Mouse (Mus musculus) embryo, embryonic 10 days (tissue): ENCODE measurements at regions not wholly inside any gene's neighbourhood (a gene's known extent, or its start where the extent isn't known, plus 50 kb on each side); places are given as distances from the start of the nearest gene placed in this dataset.

Experiments
- DNase-seq: peaks from one replicate; pipeline ENCODE4 v3.0.0-alpha.2; 2015; ENCODE audit warnings: low spot score

DNA sequence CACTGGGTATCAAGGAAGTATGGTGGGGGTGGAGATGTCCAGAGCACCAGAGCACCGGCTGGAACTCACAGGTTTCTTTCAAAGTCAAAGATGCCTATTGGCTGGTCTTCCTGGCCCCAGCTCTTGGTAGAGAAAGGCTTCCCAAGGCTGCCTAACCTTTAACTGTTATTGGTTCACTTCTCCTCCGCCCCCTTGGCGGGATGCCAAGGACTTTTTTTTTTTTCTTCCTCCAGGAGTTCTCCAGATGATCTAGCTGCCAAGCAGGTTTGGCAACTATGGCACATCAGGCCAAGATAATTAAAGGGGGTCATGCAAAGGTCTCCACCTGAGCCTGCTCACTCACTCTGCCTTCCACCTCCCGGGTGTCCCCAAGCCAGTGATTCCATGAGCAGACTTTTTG is 67.5 kb downstream of the Sc5d start:
- DNase-seq = peak; percentile 25

DNA sequence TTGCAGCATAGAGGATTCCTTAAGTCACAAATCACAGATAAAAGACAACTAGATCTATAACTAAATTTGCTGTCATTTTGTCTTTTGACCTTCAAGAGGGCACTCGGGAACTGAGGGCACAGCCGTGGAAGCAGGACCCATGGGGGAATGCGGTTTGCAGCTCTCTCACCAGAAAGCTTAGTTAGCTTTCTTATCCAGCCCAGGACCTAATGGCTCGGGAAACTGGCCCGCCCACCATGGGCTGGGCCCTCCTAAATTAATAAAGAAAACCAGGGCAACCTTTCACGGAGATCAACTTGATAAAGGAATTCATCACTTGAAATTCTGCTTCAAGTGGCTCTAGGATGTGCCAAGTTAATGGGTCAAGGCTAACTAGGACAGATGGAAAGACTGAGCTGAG is 67.9 kb downstream of the Sc5d start:
- no peak for DNase-seq

DNA sequence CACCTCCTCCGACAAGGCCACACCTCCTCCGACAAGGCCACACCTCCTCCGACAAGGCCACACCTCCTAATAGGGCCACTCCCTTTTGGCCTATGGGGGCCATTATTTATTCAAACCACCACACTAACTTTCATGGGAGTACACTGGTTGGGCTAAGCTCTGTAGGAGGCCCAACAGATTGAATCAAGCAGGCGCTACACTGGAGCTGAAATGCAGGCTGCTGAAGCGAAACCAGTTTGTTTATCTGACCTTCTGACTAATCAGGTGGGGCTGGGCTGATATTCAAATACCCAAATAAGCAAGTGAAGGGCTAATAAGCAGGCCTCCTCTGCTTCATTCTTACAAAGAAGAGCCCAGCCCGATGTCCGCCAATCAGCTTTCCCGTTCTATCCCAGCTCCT is 68.4 kb downstream of the Sc5d start:
- DNase-seq = no peak

DNA sequence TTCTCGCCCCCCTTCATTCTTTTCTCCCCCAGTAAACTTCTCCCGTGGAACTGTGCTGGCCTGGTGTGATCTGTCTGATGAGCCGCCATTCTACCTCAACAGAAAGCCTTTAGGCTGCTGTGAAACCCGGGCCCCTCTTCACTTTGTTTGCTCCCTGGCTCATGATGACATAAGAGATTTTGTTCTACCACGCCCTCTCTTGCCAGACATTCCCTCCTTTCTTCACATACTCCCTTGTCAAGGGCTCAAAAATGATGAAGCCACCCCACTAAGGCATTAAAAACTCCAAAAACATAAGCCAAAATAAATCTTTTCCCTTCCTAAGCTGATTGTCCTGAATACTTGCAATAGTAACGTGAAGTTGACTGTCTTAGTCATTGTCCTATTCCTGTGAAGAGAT is 69.1 kb downstream of the Sc5d start:
- DNase-seq = no peak

DNA sequence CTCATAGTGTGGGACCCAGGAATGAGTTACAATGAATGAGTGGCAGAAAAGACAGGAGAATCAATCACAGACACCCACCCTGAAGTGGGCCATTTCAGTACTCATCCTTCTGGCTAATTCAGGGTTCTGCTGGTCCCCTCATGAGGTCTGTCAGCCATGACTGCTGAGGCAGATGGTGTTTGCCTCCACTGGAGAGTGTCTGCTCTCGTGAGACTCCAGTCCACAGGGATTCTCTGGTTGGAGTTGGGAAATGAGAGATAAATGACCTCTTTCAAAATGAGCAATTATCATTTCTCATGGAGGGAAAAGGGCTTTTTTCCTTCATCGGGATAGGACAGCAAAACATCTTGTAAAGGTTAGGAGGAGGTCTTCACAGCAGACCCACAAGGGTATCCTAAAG is 69.9 kb downstream of the Sc5d start:
- DNase-seq = no peak

DNA sequence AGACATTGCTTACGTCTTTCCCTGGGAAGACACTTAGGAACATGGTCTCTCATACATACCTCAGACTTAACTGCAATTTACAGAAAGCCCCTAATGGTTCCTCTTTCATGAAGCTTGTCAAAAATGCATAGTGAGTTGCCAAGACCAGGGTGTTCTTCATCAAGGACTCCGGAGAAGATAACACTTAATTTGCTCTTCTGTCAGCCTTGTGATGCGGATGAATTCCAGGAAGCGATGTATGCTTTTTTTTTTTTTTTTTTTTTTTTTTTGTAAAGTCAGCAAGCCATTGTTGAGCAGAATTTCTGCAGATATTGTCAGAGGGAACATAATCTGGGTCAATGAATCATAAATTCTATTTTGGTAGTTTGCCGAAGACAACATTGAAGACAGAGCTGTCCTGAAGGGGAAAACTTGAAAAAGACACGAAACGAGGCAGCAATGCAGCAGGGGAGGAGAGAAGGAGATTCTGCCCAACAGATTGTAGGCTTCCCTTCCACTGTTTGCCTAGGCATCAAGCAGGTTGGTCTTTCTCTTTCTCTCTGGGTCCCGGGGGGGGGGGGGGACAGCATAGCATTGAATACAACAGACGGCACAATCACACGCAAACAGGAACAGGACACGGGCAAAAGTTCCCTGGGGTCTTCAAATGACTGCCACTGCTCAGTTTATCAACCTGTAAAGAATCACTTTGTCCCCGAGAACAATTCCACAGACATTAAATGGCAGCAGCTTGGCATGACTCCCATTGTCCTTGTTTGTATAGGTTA is 69.1 kb upstream of the Sorl1 start:
- no peak for DNase-seq

DNA sequence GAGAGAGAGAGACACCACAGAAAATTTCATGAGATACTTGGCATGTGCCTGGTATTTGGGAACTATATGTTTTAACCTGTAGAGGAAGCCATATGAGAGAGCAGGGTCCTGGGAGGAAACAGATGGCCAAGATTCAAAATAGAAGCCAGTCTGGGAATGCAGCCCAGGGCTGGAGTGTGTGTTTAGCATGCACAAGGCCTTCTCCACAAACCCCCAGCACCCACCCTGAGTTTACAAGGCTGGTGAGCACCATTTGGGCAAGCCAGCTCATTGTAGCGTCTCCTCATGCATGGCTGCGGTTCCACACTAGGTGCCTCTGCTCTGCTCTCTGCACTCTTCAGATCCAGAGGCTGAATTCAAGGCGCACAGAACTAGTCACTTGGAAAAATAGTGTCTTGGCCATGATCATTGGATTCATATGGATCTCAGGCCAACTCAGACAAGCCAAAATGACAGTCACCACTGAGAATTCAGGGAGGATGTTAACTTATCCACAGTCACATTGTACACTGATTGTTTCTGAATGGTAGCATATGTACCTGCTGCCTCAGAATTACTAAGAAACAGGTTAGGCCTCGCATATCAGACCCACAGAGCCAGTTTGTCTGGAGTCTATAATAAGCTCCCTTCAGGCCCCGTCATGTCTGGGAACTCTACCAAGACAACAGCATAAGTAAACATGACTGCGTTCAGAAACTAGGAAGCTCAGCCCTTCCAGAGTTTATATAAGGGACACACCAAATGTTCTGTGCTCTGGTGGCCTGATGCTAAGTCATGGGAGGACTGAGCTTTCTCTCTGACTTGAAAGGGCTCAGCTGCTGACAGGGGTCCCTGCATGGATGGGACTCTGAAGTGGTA is 63.5 kb upstream of the Sorl1 start:
- no peak for DNase-seq

DNA sequence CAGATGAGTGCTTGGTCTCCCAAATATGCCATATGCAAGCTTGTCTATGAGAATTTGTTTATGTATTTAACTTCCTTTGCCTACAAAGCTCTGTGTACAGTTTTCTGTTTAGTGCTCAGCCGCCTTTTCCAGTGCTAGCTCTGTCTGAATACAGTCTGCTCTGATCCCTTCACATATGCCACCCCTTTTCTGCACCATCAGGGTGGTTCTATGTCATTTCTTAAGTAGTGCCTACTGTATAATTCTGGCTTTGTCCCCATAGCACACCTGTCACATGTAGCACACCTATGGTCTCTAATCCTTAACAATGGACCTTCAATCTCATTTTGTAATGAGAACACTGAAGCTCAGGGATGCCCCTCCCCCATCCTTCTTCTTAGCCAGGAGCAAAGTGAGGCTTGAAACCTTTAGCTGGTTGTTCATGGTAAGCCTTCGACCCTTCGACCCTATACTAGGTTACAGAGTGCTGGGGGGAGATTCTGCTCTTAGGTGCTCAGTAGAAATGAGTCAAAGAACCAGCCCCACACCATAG is 60.1 kb upstream of the Sorl1 start:
- DNase-seq = no peak

DNA sequence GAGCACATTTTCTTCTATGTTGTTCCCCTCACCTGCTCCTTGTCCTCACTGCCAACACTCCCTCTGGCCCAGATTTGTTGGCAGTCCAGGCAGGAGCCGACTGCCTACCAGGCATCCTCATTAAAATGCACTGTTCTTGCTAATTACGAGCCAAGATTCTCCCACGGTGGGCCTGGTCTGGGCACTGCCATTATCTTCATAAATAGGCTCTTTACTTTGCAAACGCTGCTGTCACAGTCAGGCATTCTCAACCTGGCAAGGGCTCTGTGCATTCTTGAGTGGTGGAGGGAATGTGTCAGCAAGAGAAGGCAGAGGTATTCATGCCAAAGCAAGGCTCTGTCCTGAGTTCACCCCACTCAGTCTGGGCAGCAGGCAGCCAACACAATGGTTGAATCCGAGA is 59.4 kb upstream of the Sorl1 start:
- no peak for DNase-seq

DNA sequence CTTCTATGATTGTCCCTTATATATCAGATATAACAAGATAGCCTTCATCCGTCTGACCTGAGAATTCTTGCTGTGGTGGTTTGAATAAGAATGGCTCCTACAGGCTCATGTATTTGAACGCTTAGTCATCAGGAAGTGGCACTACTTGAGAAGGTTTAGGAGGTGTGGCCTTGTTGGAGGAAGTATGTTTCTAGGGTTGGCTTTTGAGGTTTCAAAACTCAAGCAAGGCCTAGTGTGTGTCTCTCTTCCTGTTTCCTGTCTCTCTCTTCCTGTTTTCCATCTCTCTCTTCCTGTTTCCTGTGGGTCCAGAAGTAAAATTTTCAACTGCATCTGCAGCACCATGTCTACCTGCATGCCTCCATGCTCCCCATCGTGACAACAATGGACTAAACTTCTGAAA is 58.3 kb upstream of the Sorl1 start:
- no peak for DNase-seq

DNA sequence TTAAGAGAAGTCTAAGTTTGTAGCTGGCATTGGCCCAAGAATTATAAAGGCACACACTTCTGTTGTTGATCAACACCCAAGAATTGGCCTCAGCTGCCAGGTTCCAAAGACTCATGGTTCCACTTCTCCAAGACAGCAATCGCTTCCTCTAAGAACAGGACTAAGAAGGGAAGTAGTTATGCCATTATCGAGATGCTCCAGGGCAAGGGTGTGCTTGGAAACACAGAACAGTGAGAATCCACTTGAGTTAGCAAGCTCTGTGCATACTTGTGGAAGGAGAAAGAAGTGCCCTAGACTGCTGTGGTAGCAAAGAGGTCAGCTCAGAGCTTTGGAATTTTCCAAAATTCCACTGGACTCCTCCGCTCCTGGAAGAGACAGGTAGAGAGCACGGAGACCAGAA is 56.1 kb upstream of the Sorl1 start:
- no peak for DNase-seq

DNA sequence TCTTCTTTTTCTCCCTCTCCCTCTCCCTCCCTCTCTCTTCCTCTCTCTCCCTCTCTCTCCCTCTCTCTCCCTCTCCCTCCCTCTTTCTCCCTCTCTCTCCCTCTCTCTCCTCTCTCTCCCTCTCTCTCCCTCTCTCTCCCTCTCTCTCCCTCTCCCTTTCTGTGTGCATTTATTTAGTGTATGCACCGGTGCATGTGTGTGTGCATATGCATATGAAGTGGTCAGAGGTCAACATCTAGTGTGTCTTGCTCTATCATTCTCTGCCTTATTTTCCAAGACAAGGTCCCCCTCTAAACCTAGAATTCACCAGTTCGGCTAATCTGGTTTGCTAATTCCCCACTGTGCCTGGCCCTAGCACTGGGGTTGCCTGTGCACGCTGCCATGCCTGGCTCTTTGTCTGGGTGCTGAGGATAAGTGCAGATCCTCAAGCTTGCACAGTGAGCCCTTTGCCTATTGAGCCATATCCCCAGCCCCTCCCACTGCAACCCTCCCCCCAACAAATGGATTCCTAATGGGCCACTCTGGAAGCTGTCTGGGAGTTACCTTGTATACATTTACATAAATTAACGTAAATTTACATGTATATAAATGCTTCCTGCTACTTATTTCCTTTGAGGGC is 54.8 kb upstream of the Sorl1 start:
- no peak for DNase-seq

DNA sequence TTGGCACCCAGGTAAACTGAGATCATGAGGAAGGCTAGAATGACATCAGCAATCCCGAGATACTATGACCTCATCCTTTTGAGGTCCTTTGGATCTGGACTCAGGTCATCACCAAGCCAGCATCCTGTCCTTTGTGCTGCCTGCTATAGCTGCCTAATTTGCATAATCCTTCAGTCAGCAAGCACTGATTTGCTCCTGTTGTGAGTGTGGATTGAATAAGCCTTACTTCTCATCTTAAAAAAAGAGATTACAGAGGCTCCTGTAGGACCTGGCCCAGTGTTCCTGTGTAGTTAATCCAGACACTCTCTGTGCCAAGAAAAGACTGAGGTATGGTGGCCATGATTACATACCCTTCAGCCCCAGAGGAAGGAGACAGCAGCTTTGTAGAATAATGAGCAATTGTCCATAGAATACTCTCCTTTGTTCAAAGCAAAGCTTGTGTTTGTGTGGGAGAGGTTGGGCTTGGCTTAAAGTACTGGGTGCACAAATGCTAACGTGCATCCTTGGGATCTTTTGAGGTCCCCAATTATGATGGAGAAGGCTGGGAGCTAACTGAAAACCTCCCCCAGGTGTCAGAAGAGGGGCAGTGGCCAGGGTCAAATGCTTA is 50.4 kb upstream of the Sorl1 start:
- DNase-seq = peak; percentile 8
